Mouse (Mus musculus) E14TG2a.4 (cell line): ENCODE results near the gene Usp3.

Experiments used
- CTCF ChIP-seq: conservative IDR thresholded peaks from 2 replicates; pipeline ENCODE4 v1.5.1; 2014; ENCODE audit warnings: low read length
- NANOG ChIP-seq: IDR thresholded peaks from 2 replicates; pipeline ENCODE4 v1.6.1; 2014; ENCODE audit warnings: borderline replicate concordance, low read length, mixed read lengths

GRCm38 (mm10) chr9:66561496-66561895 lies 31.4 kb downstream of the Usp3 start:
- TF ChIP-seq CTCF (no peak), NANOG (no peak)
